Mouse (Mus musculus) cerebellum, adult 11-12 months (tissue): ENCODE results near the gene Obox8.

Experiments used
- DNase-seq: peaks from one replicate; pipeline ENCODE4 v3.0.0; 2022

The Obox8 gene

DNA sequence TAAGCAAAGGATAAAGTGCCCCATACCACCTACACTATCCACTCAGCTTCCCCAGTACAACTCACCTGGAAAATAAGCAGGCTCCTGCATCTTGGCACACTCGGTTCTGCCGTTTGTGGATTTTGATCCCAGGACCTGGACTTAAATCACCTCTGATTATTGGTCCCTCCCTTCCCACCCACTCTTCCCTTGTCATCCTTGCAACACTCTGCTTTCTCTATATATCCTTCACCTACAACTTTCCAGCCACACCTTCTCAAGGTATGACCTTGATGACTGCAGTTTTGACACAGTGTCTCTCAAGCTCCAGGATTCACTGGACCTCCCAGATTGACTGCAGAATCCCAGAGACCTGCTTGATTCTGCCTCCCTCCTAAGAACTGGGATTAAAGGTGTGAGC lies at the start of gene Obox8:
Obox8 (minus strand) TSS at position 101 of the 400 bp plus-strand sequence.
- no peak for DNase-seq

DNA sequence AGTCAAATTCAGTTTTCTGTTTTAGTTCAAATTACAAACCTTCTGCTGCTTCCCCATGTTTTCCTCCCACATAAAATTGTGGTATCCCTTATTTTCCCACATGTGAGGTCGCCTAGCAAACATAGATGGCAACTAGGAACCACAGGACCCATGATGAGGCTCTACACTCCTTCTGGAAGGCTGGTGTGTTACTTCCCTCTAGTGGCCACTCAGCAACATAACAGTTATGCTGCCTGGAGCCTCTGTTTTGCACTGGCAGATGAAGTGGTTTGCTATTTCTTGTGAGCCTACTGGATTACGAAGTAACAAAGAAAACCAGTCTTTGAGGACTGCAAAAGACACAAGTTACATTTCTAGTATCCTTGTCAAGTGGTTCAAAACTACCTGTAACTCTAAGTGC lies 16.1 kb downstream of the Obox8 start:
- no peak for DNase-seq

DNA sequence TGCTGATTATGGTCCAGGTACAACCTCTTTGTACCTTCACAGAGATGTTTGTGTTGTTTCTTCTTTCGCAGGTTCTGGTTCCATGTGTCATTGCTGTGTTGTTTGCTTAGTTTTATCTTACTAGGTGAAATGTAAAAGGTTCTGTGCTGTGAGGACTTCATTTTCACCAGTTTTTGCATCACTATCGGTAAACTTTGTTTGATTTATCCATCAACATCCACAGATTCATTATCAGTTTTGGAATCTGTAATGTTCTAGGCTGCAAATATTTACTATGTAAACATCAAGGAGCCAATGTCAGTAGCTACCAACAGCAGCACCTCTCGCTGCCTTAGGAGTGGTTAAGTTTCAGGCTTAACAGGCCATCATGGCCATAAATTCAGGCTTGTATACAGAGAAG lies 24.7 kb downstream of the Obox8 start:
- no peak for DNase-seq

DNA sequence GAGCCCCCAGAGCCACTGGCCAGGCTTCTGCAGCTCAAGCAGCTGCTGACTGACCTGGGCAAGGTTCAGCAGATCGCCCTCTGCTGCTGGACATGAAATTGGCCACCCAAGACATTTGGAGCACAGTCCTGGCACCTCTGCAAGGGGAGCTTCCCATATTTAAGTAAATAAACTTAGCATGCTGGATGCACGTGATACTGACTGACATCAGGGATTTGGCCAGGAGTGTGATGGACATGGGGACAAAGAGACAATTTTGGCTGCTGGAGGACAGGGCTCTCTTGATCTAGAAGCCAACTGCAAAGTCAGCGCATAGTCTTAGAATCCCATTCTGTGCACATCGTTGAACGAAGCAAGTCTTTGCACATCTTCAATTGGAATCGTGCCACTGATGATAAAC lies 25.8 kb downstream of the Obox8 start:
- no peak for DNase-seq
